Mouse (Mus musculus) mammary gland, adult 2 months (tissue): ENCODE results near the gene Ankrd16. TPM values are rescaled to one million over a fixed set of nuclear protein-coding genes. Genes with fewer than 3 reads are reported as not detected.

Experiments used
- polyA plus RNA-seq: library from polyadenylated mRNA; depleted of rRNA; stranded (reverse); fragments of >200 nt; gene quantifications from 2 replicates; pipeline ENCODE4 v1.2.3, GENCODE M21; 2012; ENCODE audit warnings: low replicate concordance; rRNA removed

Gene Ankrd16
- 64.7 and 79.6 TPM in 2 replicates for polyA plus RNA-seq

DNA sequence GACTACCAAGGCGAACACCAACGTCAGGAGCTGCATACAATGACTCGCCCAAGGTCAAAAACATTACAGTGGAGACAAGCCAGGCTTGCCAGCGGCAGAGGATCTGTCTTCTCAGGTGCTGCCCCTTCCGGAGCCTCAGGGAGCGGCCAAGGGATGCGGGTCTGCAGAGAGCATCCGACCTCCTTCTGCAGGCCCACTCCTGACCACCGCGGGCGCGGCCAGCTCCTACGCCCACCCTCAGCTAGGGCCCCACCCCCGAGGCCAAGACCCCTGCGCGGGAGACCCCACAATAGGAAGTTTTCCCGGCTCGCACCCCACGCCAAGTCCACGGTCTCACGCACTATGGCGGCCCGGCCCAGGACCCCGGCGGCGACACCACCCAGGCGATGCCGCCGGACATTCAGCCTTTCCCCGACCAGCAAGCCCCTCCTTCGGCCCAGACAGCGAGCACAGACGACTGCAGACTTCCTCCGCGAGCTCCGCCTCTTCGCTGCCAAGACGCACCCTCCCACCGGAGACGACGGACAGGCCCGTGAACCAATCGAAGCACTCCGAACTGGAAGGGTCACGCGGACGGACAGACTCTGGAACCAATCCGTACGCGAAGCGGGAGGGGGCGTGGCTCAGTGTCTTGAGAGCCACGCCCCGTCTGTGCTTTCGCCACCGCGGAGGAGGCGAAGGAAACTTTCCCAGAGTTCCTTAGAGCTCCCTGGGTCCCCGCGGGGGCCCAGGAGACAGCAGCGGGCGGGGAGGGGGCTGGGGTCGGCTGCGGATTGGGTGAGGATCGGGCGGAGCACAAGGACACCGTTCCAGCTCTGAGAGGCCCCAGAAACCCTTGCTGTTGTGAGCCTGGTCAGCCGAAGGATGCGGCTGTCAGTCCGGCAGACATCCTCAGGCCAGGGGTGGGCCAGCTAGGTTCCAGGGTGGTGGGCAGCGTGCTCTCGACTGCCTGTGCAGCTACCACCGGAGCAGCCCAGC is at the start of gene Ankrd16, which contains the start of gene Fbh1:
TSS of gene Ankrd16 (plus strand) at position 786 of the 978 bp plus-strand sequence.
TSS of gene Fbh1 (minus strand) at position 492 of the 978 bp plus-strand sequence.

Other genes starting within 250 kb of the Ankrd16 start
- gene Pfkfb3, start 223.8 kb upstream of the Ankrd16 start, polyA plus RNA-seq: 116 and 212 TPM in 2 replicates
- 32.3 and 41.1 TPM in 2 replicates for gene Rbm17, start 173.7 kb upstream of the Ankrd16 start, polyA plus RNA-seq
- not detected in 2 replicates for gene Gm17490, start 151.6 kb upstream of the Ankrd16 start, polyA plus RNA-seq
- gene Il2ra, start 135.1 kb upstream of the Ankrd16 start, polyA plus RNA-seq: 2.5 and 3.7 TPM in 2 replicates
- gene Il15ra, start 72.6 kb upstream of the Ankrd16 start, polyA plus RNA-seq: 83.0 and 91.8 TPM in 2 replicates
- gene Fbh1, start 294 bp upstream of the Ankrd16 start, polyA plus RNA-seq: 45.3 and 59.4 TPM in 2 replicates